Mouse (Mus musculus) splenic B cell, adult 2 months (primary cell): ENCODE measurements around the gene Zup1.
"Not testable (repeated sequence)": the region's sequence is repeated elsewhere in the genome, so short reads cannot be mapped to it uniquely, and the experiment has no call there.

Source experiments
- DNase-seq: peaks from one replicate; pipeline ENCODE4 v3.0.0-alpha.2; 2011; ENCODE audit warnings: low read depth, low spot score
- H3K27me3 ChIP-seq: 2 replicates; pipeline ENCODE4 v1.6.1; 2012; ENCODE audit warnings: mild to moderate bottlenecking, low read length, moderate library complexity, mixed read lengths; ENCODE audit not compliant: control insufficient read depth, poor library complexity, insufficient read depth, severe bottlenecking
- H3K36me3 ChIP-seq: 2 replicates; pipeline ENCODE4 v1.6.1; 2012; ENCODE audit warnings: mild to moderate bottlenecking, low read length, moderate library complexity, mixed read lengths; ENCODE audit not compliant: control insufficient read depth, poor library complexity, insufficient read depth, severe bottlenecking

The Zup1 gene

DNA sequence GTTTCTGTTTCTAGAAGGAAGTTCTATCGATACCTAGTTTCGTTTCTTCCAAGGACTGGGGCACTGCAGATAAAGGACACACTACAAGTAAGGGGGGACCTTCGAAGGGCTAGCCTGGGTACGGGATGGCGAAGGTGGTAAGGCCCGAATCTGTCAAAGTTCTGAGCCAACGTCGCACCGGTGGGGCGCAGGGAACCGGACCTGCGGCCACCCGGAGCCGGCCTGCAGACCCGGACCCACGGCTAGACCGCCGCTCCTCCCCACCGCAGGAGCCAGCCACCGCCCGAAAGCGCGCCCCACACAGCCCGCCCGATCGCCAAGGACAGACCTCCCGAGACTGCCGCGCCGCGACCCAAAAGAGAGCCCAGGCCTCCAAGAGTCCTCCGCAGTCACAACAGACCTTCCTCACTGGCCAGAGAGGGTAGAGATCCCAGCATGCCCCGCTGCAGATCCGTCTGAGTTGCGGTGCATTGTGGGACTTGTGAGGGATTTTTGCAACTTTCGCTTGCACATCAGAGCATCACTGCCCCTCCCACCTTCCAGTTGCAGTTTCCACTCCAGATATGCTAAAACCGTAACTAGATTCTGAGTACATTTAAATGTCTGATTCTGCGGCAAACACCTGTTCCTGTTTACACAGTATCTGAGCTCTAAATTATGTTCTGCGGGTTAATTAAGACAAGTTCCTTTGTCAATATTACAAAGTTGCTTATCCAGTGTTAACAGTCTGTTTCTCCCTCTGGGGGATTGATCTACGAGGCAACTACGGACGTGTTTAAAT lies at the start of gene Zup1:
TSS of gene Zup1 (minus strand) at position 467 of the 781 bp plus-strand sequence.
- peak; percentile 93 for DNase-seq
- H3K36me3 ChIP-seq, result peaks cover 5% of the 10 kb centered on the region
- H3K27me3 ChIP-seq, result no peaks in the 10 kb centered on the region

DNA sequence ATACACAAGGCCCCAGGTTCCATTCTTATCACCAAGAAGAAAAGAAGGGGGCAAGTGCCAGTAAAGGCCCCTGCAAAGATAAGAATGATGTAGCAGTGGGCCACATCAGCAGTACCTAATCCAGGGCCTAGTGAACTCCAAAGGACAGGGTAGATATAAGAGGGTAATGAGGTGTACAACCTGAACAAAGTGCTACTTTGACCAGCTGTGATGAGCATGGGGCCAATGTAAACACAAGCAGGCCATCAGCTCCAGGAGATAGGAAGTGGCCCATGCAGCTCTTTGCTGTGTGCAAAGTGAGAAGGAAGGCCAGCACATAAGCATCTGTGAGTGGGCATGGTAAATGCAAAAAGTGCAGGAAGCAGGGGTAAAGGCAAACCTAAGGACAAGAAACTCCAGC lies 47.3 kb upstream of the Zup1 start:
- Histone ChIP-seq H3K27me3 (no peaks in the 10 kb centered on the region), H3K36me3 (peaks cover 18% of the 10 kb centered on the region; the same call in 1 of the 2 replicates)
- no peak for DNase-seq

DNA sequence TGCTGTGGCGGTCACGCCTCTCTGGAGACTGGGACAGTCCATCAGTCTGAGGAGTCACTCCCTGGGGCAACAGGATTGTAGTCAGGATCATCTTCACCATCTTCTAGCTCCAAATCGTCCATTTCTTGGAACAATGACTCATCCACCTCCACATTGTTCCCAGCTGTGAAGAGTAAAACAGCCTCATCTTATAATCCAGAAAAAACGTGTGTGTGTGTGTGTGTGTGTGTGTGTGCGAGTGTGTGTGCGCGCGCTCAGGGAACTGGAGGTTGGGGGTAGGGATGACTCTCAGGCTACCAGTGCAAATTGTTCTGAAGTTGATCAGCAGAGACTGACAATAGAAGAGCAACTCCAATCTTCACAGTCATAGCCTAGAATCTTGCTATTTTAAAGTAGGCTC lies 45.6 kb upstream of the Zup1 start:
- H3K36me3 ChIP-seq, result peaks cover 12% of the 10 kb centered on the region; the same call in 1 of the 2 replicates
- DNase-seq, H3K27me3 ChIP-seq: not testable (repeated sequence)

DNA sequence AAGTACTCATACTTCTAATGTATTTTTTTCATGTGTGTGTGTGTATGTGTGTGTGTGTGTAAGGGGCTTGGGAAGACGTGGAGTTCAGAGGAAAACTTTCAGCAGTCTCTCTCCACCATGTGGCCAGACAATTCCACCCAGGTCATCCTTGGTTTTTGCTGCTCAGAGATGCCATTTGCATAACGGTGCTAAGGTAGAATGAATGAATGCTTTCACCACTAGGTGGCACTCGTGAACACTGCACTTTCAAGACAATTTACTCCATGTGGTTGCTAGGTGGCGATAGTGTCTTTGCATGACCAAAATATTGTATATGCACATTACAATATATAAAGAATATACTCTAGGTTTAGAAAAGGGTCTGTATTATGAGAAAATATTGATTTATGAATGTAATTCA lies 35.7 kb upstream of the Zup1 start:
- Histone ChIP-seq H3K27me3 (no peaks in the 10 kb centered on the region), H3K36me3 (no peaks in the 10 kb centered on the region; the same call in 1 of the 2 replicates)
- DNase-seq, result peak; percentile 93

DNA sequence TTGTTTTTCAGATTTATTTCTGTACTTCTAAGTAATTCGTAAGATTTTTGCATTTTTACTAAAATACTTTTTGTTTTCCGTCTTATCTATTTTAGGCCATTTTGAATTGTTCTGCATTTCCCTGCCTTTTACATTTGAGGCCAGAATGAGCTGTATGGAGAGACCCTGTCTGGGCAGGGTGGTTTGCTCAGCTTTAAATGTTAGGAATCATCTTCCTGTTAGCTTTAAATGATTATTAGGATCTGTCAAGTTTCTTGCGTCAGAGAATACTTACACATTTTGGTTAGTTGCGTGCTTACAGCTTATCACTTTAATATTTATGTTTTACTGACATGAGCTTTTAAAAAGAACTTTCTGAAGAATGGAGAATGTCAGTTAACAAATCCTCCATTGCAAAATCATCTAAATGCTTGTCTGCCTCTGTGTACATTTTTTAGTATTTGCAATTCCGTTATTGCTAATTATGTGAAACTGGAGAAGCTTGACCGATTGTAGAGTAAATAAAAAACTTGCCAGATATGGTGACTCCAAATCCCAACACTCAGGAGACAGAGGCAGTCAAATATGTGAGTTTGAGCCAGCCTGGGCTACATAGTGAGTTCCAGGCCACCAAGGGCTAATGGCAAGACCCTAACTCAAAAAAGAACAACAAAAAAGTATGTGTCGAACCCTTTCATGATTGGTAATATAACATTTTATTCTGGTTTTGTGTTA lies 23.9 kb upstream of the Zup1 start:
- H3K27me3 ChIP-seq, result no peaks in the 10 kb centered on the region
- no peak for DNase-seq
- H3K36me3 ChIP-seq, result no peaks in the 10 kb centered on the region

DNA sequence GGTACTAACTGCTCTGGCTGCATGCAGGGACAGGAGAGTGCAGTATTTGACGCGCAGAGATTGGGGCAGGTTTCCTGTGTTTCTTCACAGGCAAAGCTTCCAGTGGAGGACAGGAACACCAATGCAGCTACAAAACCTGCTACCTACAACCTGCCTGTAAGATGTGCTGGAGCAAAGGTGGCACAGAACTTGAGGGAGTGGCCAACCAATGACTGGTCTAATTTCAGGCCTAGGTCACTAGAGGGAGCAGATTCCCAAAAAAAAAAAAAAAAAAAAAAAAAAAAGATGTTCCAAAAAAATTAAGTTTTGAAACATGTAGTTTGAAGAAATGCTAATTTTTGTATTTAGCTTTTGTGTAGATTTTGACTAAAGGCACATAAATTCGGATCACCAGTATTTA lies 1.4 kb upstream of the Zup1 start:
- H3K36me3 ChIP-seq, result peaks cover 2% of the 10 kb centered on the region; the same call in 1 of the 2 replicates
- no peaks in the 10 kb centered on the region for H3K27me3 ChIP-seq
- DNase-seq, result no peak

DNA sequence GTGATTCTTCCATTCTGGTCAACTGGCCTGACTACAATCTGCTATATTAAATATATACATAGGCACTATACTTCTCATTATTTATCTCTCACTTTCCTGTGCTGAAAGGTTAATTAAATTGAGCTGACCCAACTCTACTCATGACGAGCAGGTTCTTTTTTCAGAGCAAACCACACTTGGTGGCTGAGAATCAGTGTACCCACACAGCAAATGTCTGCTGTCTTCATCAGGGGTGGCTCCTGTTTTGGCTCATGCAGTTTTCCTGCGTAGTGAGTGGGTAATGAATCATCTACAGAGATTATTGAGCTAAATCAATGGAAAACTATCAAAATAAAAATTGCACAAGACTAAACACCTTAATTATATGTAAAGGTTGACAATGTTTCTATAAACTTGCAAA lies 4.7 kb downstream of the Zup1 start:
- Histone ChIP-seq H3K36me3 (peaks cover 18% of the 10 kb centered on the region), H3K27me3 (no peaks in the 10 kb centered on the region)
- no peak for DNase-seq

DNA sequence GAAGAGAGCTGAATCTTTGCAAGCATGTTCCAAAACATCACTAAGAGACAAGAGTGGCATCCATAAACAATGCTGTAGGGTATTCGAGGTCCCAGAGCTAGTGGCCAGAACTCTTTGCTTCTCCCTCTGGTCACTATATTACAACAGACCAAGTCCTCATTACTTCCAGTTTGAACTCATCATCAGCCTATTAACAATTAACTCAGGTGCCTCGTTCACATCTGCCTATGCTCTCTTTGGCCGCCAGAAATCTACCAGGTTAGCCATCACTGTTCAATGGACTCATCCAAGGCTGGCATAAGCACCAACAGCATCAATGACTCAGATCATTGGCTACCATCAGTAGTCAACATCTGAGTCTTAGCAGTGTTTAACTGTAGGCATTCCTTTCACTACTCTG lies 5.7 kb downstream of the Zup1 start:
- DNase-seq, result no peak
- no peaks in the 10 kb centered on the region for H3K27me3 ChIP-seq
- peaks cover 20% of the 10 kb centered on the region for H3K36me3 ChIP-seq

DNA sequence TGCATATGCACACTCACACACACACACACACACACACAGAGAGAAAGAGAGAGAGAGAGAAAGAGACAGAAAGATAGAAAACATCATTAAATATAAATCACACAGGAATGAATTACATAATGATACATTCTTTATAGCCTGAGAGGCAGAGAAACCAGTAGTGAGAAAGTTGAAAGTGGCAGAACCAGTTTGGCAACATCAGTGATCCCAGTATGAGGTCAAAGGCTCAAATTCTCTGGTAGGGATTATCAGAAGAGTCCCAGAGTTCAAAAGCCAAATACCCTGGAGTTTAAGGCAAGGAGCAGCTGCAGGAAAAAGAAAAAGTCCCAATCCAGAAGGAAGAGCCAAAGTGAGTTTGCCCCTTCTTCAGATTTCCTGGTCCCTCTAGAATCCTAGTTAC lies 10.4 kb downstream of the Zup1 start:
- Histone ChIP-seq H3K27me3 (no peaks in the 10 kb centered on the region), H3K36me3 (peaks cover 18% of the 10 kb centered on the region)
- DNase-seq, result no peak

DNA sequence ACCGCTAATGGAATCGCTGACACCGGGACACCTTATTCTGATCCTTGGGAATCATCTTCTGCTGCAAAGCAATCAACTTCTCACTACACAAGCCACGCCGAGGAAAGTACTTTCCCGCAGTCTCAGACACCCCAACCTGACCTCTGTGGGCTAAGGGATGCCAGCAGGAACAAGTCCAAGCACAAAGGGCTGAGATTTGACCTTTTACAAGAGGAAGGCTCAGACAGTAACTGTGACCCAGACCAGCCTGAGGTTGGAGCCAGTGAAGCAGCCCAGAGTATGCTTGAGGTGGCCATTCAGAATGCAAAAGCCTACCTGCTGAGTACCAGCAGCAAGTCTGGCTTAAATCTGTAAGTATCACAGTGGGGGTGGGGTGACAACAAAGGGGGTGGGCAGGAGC lies 45.6 kb downstream of the Zup1 start:
- DNase-seq, result no peak
- peaks cover 2% of the 10 kb centered on the region; the same call in 1 of the 2 replicates for H3K27me3 ChIP-seq

DNA sequence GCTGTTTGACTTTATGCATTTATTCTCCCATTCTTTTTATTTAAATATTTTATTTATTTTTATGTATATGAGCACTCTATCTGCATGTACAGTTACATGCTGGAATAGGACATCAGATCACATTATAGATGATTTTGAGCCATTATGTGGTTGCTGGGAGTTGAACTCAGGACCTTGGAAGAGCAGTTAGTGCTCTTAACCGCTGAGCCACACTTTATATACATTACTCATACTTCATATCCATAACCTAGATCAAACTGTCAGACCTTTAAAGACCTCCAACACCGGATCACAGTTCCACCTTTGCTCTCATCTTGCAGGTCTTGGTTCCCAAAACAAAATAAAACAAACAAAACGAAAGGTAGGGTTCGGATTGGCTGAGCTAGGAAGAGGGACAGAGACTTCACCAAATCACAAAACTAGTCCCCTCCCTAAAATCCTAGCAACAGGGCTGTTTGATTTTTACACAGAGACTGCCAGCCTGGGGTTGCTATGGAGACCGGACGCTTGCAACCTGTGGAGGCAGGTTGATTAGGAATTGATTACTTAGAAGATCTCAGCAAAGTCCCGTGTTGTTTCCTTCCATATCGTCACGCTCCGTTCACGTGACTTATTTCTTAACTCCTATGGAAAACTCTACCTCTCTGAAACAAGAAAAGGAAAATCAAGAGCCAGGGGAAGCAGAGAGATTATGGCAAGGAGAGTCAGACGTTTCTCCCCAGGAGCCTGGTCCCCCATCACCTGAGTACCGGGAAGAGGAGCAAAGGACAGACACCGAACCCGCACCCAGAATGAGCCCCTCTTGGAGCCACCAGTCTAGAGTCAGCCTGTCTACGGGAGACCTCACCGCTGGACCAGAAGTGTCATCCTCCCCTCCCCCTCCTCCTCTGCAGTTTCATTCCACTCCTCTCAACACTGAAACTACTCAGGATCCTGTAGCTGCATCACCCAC lies 46.3 kb downstream of the Zup1 start, which contains the start of gene Rsph4a:
TSS of gene Rsph4a (plus strand) at position 582 of the 952 bp plus-strand sequence.
- no peak for DNase-seq
- Histone ChIP-seq H3K27me3 (peaks cover 2% of the 10 kb centered on the region; the same call in 1 of the 2 replicates), H3K36me3 (no peaks in the 10 kb centered on the region)

More for the DNA sequence above, 45.6 kb downstream of the Zup1 start:
- no peaks in the 10 kb centered on the region for H3K36me3 ChIP-seq

DNA sequence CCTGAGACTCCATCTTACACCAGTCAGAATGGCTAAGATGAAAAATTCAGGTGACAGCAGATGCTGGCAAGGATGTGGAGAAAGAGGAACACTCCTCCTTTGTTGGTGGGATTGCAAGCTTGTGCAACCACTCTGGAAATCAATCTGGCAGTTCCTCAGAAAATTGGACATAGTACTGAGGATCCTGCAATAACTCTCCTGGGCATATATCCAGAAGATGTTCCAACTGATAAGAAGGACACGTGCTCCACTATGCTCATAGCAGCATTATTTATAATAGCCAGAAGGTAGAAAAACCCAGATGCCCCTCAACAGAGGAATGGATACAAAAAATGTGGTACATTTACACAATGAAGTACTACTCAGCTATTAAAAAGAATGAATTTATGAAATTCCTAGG lies 49.5 kb downstream of the Zup1 start:
- DNase-seq, H3K36me3 ChIP-seq, H3K27me3 ChIP-seq: not testable (repeated sequence)

DNA sequence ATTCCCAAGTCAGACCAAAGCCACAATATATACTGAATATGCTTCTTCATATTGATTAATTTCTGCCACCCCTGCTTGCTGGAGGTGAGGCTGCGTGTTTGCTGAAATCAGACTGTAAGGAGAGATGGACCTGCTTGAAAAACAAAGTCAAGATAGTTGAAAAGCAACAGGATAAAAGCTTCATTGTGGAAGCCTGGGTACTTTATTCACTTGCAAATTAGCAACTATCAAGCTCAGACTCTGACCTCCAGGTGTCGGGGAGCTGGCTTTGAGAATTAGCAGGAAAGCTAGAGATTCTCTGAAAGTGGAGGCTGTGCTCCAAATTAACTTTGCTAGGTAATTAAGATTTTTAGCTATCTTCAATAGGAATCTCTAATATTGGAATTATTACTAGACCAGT lies 68.7 kb downstream of the Zup1 start:
- not testable (repeated sequence) for DNase-seq

DNA sequence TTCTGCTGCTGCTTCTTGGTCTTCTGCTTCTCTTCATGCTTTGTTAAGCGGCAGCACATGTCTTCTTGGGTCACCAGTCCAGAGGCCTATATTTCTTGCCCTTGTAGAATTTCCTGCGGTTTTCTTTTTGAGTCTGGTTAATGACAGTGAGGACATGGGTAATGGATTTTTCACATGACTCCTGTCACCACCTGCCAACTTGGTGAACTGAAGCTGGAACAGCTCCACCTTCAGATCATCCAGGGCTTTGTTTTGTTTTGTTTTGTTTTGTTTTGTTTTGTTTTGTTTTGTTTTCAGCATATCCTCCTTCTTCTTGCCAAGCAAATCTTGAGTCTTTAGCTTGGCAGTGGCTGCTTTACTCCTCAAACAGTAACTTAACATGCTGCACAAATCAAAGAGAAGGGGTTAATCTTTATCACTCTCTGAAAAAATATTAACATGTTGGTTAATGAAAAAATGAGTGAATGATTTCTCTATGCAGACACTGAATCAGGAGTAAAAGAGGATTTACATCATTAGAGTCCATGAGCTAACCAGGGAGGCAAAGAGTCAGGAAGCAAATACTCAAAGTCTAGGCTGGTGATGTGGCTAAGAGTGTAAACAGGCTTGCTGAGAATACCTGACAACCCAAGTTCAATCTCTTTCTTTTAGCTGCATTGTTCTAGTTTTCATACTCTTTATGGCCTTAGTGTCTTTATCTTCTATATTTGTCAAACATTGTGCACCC lies 78.2 kb downstream of the Zup1 start:
- H3K36me3 ChIP-seq, result no peaks in the 10 kb centered on the region
- no peak for DNase-seq
- H3K27me3 ChIP-seq, result no peaks in the 10 kb centered on the region

More for the DNA sequence above, 68.7 kb downstream of the Zup1 start:
- not testable (repeated sequence) for H3K27me3 ChIP-seq, H3K36me3 ChIP-seq
